Mouse (Mus musculus) MEL (cell line): ENCODE results near the gene H2-Q1.

Source experiments
- BHLHE40 ChIP-seq: IDR thresholded peaks from 2 replicates; pipeline ENCODE4 v1.6.1; 2012; ENCODE audit warnings: low read depth, mild to moderate bottlenecking, inconsistent platforms, low read length, improper control_type of control experiment, borderline replicate concordance
- CTCF ChIP-seq, 3 experiments: IDR thresholded peaks in 2 of 3; conservative IDR thresholded peaks in 1 of 3; 2 replicates each; pipeline ENCODE4 v1.5.1; 2011 to 2012; ENCODE audit warnings: low read length in 3 of 3, low read depth in 2 of 3, mild to moderate bottlenecking in 2 of 3, improper control_type of control experiment in 1 of 3, inconsistent platforms in 1 of 3, mixed read lengths in 1 of 3, moderate library complexity in 1 of 3; ENCODE audit not compliant: control insufficient read depth in 1 of 3, insufficient read depth in 1 of 3, poor library complexity in 1 of 3, severe bottlenecking in 1 of 3
- ELF1 ChIP-seq: IDR thresholded peaks from 2 replicates; pipeline ENCODE4 v1.6.1; 2014; ENCODE audit warnings: low read depth, mild to moderate bottlenecking, inconsistent platforms, low read length, improper control_type of control experiment, moderate library complexity
- EP300 ChIP-seq, 2 experiments: IDR thresholded peaks; 2 replicates each; pipeline ENCODE4 v1.6.1; 2011; ENCODE audit warnings: improper control_type of control experiment in 2 of 2, low read length in 2 of 2, low read depth in 1 of 2, mild to moderate bottlenecking in 1 of 2
- ETS1 ChIP-seq: IDR thresholded peaks from 2 replicates; pipeline ENCODE4 v1.6.1; 2012; ENCODE audit warnings: low read depth, mild to moderate bottlenecking, inconsistent platforms, low read length, improper control_type of control experiment, moderate library complexity
- GATA1 ChIP-seq: IDR thresholded peaks from 2 replicates; pipeline ENCODE4 v1.6.1; 2011; ENCODE audit warnings: low read depth, low read length, improper control_type of control experiment
- MAX ChIP-seq: IDR thresholded peaks from 2 replicates; pipeline ENCODE4 v1.6.1; 2011; ENCODE audit warnings: low read length, improper control_type of control experiment
- NRF1 ChIP-seq: IDR thresholded peaks from 2 replicates; pipeline ENCODE4 v1.6.1; 2014; ENCODE audit warnings: low read depth, mild to moderate bottlenecking, inconsistent platforms, low read length, improper control_type of control experiment, moderate library complexity; ENCODE audit not compliant: poor library complexity, insufficient read depth, severe bottlenecking
- POLR2A ChIP-seq, 2 experiments: IDR thresholded peaks; 2 replicates each; pipeline ENCODE4 v1.6.1; 2011 to 2012; ENCODE audit warnings: low read length in 2 of 2, mild to moderate bottlenecking in 2 of 2, control low read depth in 1 of 2, improper control_type of control experiment in 1 of 2, low read depth in 1 of 2, moderate library complexity in 1 of 2; ENCODE audit not compliant: control insufficient read depth in 1 of 2, insufficient read depth in 1 of 2, poor library complexity in 1 of 2
- POLR2AphosphoS5 ChIP-seq: IDR thresholded peaks from 2 replicates; pipeline ENCODE4 v1.6.1; 2012; ENCODE audit warnings: low read depth, borderline replicate concordance, mild to moderate bottlenecking, inconsistent platforms, low read length, moderate library complexity, mixed read lengths
- RCOR1 ChIP-seq: IDR thresholded peaks from 2 replicates; pipeline ENCODE4 v1.6.1; 2012; ENCODE audit warnings: low read depth, mild to moderate bottlenecking, inconsistent platforms, low read length, improper control_type of control experiment

DNA sequence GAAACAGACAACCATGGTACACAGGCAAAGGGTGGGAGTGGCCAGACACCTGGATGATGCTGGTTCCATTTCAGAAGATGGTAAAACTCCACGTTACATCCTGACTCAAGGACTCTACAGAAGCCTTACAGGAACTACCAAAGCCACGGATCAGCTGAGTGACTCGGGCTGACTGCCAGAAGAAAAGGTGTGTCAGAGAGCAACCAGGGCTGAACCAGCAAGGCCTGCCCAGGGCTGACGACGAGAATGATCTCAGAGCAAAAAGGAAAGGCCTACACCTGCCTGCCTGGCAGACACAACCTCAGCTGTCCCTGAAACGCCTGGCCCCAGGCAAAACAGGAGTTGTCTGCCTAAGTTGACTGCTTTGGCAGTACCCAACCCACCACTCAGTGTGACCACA lies 15.7 kb upstream of the H2-Q1 start:
- TF ChIP-seq BHLHE40 (no peak), MAX (no peak), CTCF (IDR thresholded peaks at IDR 0.05 in 2 of 3, conservative IDR thresholded peaks at IDR 0.05 in 1 of 3; ENCODE audit: control insufficient read depth in 1 of 3, insufficient read depth in 1 of 3, low read depth in 2 of 3, low read length in 3 of 3, poor library complexity in 1 of 3, severe bottlenecking in 1 of 3) (no peak), ELF1 (no peak), RCOR1 (no peak), GATA1 (no peak), ETS1 (no peak), POLR2A (IDR thresholded peaks at IDR 0.05; ENCODE audit: control insufficient read depth in 1 of 2, insufficient read depth in 1 of 2, low read depth in 1 of 2, low read length in 2 of 2, poor library complexity in 1 of 2) (no peak), NRF1 (no peak), POLR2AphosphoS5 (no peak), EP300 (IDR thresholded peaks at IDR 0.05; ENCODE audit: low read depth in 1 of 2, low read length in 2 of 2) (no peak)
